Mouse (Mus musculus) stomach, postnatal 0 days (tissue): ENCODE measurements around the gene AC109138.7. TPM values are rescaled to one million over a fixed set of nuclear protein-coding genes. Genes with fewer than 3 reads are reported as not detected.

Source experiments
- ATAC-seq: fragments of 200-750 bp; cut with Nextera tagmentation; 2 replicates; pipeline ENCODE4 v1.8.0; 2017; ENCODE audit not compliant: low FRiP score, low TSS enrichment
- DNase-seq: peaks from one replicate; pipeline ENCODE4 v3.0.0-alpha.2; 2016; ENCODE audit warnings: low spot score
- H3K27ac ChIP-seq: fragments of 300-500 bp; sonication (generic); replicated peaks from 2 replicates; pipeline ENCODE4 v1.5.1; 2014; ENCODE audit warnings: mild to moderate bottlenecking, control low read depth
- H3K27me3 ChIP-seq: fragments of 300-500 bp; sonication (generic); 2 replicates; pipeline ENCODE4 v1.6.1; 2014; ENCODE audit warnings: low read length; ENCODE audit not compliant: control insufficient read depth, insufficient read depth
- H3K36me3 ChIP-seq: fragments of 300-500 bp; sonication (generic); 2 replicates; pipeline ENCODE4 v1.6.1; 2014; ENCODE audit warnings: low read length, mixed read lengths; ENCODE audit not compliant: control insufficient read depth, insufficient read depth
- H3K4me1 ChIP-seq: fragments of 300-500 bp; sonication (generic); replicated peaks from 2 replicates; pipeline ENCODE4 v1.6.1; 2014; ENCODE audit warnings: antibody characterized with exemption; ENCODE audit not compliant: control insufficient read depth, insufficient read depth
- H3K4me2 ChIP-seq: fragments of 300-500 bp; sonication (generic); replicated peaks from 2 replicates; pipeline ENCODE4 v1.6.1; 2014; ENCODE audit warnings: low read depth, mild to moderate bottlenecking, control low read depth, moderate library complexity
- H3K4me3 ChIP-seq: fragments of 300-500 bp; sonication (generic); 2 replicates; pipeline ENCODE4 v1.5.1; 2014; ENCODE audit warnings: low read depth, low read length, control low read depth
- H3K9ac ChIP-seq: fragments of 300-500 bp; sonication (generic); 2 replicates; pipeline ENCODE4 v1.6.1; 2014; ENCODE audit warnings: mild to moderate bottlenecking, low read length, control low read depth, mixed read lengths
- H3K9me3 ChIP-seq: fragments of 300-500 bp; sonication (generic); 2 replicates; pipeline ENCODE4 v1.6.1; 2016; ENCODE audit warnings: low read length; ENCODE audit not compliant: control insufficient read depth
- CTCF ChIP-seq: IDR thresholded peaks from 2 replicates; pipeline ENCODE4 v1.5.1; 2016; ENCODE audit warnings: antibody characterized with exemption, low read depth, mild to moderate bottlenecking, moderate library complexity
- EP300 ChIP-seq: optimal IDR thresholded peaks from 2 replicates; pipeline ENCODE3; 2016; ENCODE audit warnings: antibody characterized with exemption
- WGBS: fragments of 180-500 bp; shearing (Covaris S2); extraction: QIAGEN DNeasy Blood & Tissue Kit; methylation state at CpG from one replicate; pipeline ENCODE4 v1.1.7; 2014; 5-methylcytosine and 5-hydroxymethylcytosine counted together
- polyA plus RNA-seq: library from polyadenylated mRNA; unstranded; fragments of >200 nt; fragmentation: Nextera tagmentation; extraction: Ambion mirVana; gene quantifications from 2 replicates; pipeline ENCODE4 v1.2.1, GENCODE M21; 2015

The AC109138.7 gene
- polyA plus RNA-seq, result not detected in 2 replicates

- DNase-seq, result peak; percentile 76
- TF ChIP-seq EP300, result no peak
- no peak for TF ChIP-seq CTCF
- WGBS, result under 1% methylated on average over 46 of the region's 49 CpGs
- Histone ChIP-seq H3K27me3 (no peaks in the 10 kb centered on the region; the same call in 1 of the 2 replicates), H3K27ac (peak within 1 kb of the TSS; percentile 93), H3K4me2 (peak within 1 kb of the TSS; percentile 97), H3K9me3 (no peaks in the 10 kb centered on the region), H3K4me1 (peaks cover 4% of the 10 kb centered on the region), H3K36me3 (no peaks in the 10 kb centered on the region), H3K9ac (peak within 1 kb of the TSS; percentile 91), H3K4me3 (peak within 1 kb of the TSS; percentile 79)
- ATAC-seq, result peak; percentile 72
These were observed at the start of gene AC109138.7, which contains the start of gene Clcf1 for GRCm38 (mm10) chr19:4214071-4214770. TSS of gene AC109138.7 (plus strand) at chr19:4214357. TSS of gene Clcf1 (plus strand) at chr19:4214238.

- no peak for DNase-seq
- WGBS, result 62% methylated on average over 2 of the region's 2 CpGs
- TF ChIP-seq CTCF (no peak), EP300 (no peak)
- Histone ChIP-seq H3K4me2 (no peak overlapping the region), H3K4me3 (no peak overlapping the region), H3K36me3 (peaks cover 6% of the 10 kb centered on the region), H3K9me3 (no peaks in the 10 kb centered on the region), H3K4me1 (0 out of 2 replicates have a peak, but pooled peaks cover under 1% of the 10 kb centered on the region), H3K9ac (no peak overlapping the region), H3K27ac (0 out of 2 replicates have a peak overlapping the region, but pooled peaks have one; percentile 0), H3K27me3 (no peaks in the 10 kb centered on the region)
- no peak for ATAC-seq
These were observed 49.4 kb upstream of the AC109138.7 start for GRCm38 (mm10) chr19:4164721-4165120.

- Histone ChIP-seq H3K36me3 (no peaks in the 10 kb centered on the region), H3K9me3 (no peaks in the 10 kb centered on the region), H3K4me3 (no peak overlapping the region), H3K27me3 (no peaks in the 10 kb centered on the region), H3K4me1 (peaks cover 5% of the 10 kb centered on the region; the same call in 1 of the 2 replicates), H3K27ac (no peak overlapping the region), H3K9ac (no peak overlapping the region), H3K4me2 (no peak overlapping the region)
- 80% methylated on average over 9 of the region's 9 CpGs for WGBS
- DNase-seq (no peak), ATAC-seq (no peak)
- TF ChIP-seq EP300 (no peak), CTCF (no peak)
These were observed 47.3 kb upstream of the AC109138.7 start for GRCm38 (mm10) chr19:4166678-4167476.

DNA sequence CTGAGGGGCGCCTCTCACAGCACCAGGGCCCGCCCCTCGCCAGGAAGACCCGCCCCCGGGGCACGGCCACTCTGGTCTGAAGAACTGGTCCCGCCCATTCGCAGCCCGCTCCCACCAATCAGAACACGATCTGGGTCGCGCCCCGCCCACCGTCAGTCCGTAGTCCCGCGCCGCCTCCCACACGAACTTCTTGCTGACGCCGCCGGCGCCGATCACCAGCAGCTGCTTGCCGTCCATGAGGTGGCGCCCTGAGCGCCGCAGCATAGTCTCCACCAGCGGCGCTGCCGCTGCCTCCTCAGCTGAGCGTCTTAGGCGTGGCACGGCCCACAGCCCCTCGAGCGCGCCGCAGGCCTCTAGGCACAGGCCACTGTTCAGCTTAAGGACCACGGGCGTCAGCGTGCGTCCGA lies 44.8 kb upstream of the AC109138.7 start:
- H3K36me3 ChIP-seq, result no peaks in the 10 kb centered on the region
- WGBS, result under 1% methylated on average over 42 of the region's 43 CpGs
- H3K4me1 ChIP-seq, result peaks cover 5% of the 10 kb centered on the region; the same call in 1 of the 2 replicates
- H3K4me2 ChIP-seq, result peak overlapping the region; percentile 81
- ATAC-seq (peak; percentile 93), DNase-seq (peak; percentile 99)
- peak overlapping the region; percentile 44 for H3K4me3 ChIP-seq
- H3K9me3 ChIP-seq, result no peaks in the 10 kb centered on the region
- peak overlapping the region; percentile 95 for H3K27ac ChIP-seq
- TF ChIP-seq CTCF, result peak; percentile 99
- peak; percentile 83 for TF ChIP-seq EP300
- H3K27me3 ChIP-seq, result no peaks in the 10 kb centered on the region
- H3K9ac ChIP-seq, result peak overlapping the region; percentile 86

- TF ChIP-seq EP300 (no peak), CTCF (no peak)
- Histone ChIP-seq H3K4me1 (peaks cover 5% of the 10 kb centered on the region; the same call in 1 of the 2 replicates), H3K27me3 (no peaks in the 10 kb centered on the region), H3K36me3 (no peaks in the 10 kb centered on the region), H3K9ac (peak overlapping the region; percentile 86), H3K27ac (peak overlapping the region; percentile 95), H3K4me2 (peak overlapping the region; percentile 81), H3K4me3 (peak overlapping the region; percentile 44), H3K9me3 (no peaks in the 10 kb centered on the region)
- WGBS, result 4% methylated on average over 27 of the region's 27 CpGs
- DNase-seq (no peak), ATAC-seq (peak; percentile 56)
These were observed 44.3 kb upstream of the AC109138.7 start for GRCm38 (mm10) chr19:4169810-4170209.
